ENCODE assay signal across 10 mouse cellular contexts in genomic region chr9:116553181-116553580, GRCm38 (mm10).
DNase-seq lines count a peak whose midpoint lies in the region; ATAC-seq and TF ChIP-seq lines count a peak whose summit lies in the region.
"Had no signal": no experiment of that assay in that cellular context is flagged by ENCODE, and none has a peak within 500 bp of the region (broad histone marks: within the 10 kb centered on the region; RNA-seq: fewer than 3 reads in every experiment).

No protein-coding gene starts in this region.

- no peak overlapping the region for H3K27ac ChIP-seq in gastrocnemius, adult 2 months
- H3K27ac ChIP-seq in lung, embryonic 14.5 days (ENCODE audit: low read depth): no peak overlapping the region
- H3K27ac ChIP-seq: midbrain, embryonic 13.5 days had no signal

- no peaks in the 10 kb centered on the region for H3K9me3 ChIP-seq in lung, embryonic 14.5 days (ENCODE audit: low read depth, low read length)
- H3K9me3 ChIP-seq: midbrain, embryonic 13.5 days had no signal

- no peak for DNase-seq in gastrocnemius, adult 2 months
- DNase-seq in gastrocnemius, postnatal 10 days: no peak
- DNase-seq in lung, embryonic 14.5 days: peak; percentile 46
- DNase-seq in lung, adult 18-20 months: no peak
- DNase-seq in c-Kit-positive CD71-positive TER-119-positive erythroid progenitor cells, embryonic 14.5 days (ENCODE audit: low spot score): peak; percentile 5
- peak; percentile 54 for DNase-seq in splenic B cell, adult 2 months (ENCODE audit: low read depth, low spot score)
- no peak for DNase-seq in left cerebral cortex, postnatal 10 days (ENCODE audit: extremely low spot score in 1 of 2, low spot score in 2 of 2)

- TF ChIP-seq CTCF in gastrocnemius, adult 2 months (IDR thresholded peaks at IDR 0.05): peak; percentile 73
- peak; percentile 63 for TF ChIP-seq CTCF in lung, embryonic 14.5 days (IDR thresholded peaks at IDR 0.05; ENCODE audit: low read depth)

- no peaks in the 10 kb centered on the region for H3K4me1 ChIP-seq in lung, embryonic 14.5 days (ENCODE audit: insufficient read depth)

- ATAC-seq in lung, embryonic 14.5 days (ENCODE audit: insufficient read depth): no peak
- no peak for ATAC-seq in activated CD4-positive, CD25-positive, alpha-beta regulatory T cell, adult 4 months
- ATAC-seq: midbrain, embryonic 13.5 days had no signal

- H3K4me3 ChIP-seq in gastrocnemius, adult 2 months: no peak overlapping the region
- no peak overlapping the region for H3K4me3 ChIP-seq in lung, embryonic 14.5 days (ENCODE audit: low read depth, low read length)
- H3K4me3 ChIP-seq: erythroblast, embryonic 14.5 days; midbrain, embryonic 13.5 days had no signal

- H3K27me3 ChIP-seq in lung, embryonic 14.5 days (ENCODE audit: insufficient read depth, low read length): no peaks in the 10 kb centered on the region
- no peaks in the 10 kb centered on the region for H3K27me3 ChIP-seq in splenic B cell, adult 2 months (ENCODE audit: control insufficient read depth, insufficient read depth, low read length, poor library complexity, severe bottlenecking)
- H3K27me3 ChIP-seq: midbrain, embryonic 13.5 days had no signal

- H3K9ac ChIP-seq in lung, embryonic 14.5 days: no peak overlapping the region
- H3K9ac ChIP-seq: midbrain, embryonic 13.5 days had no signal

- H3K36me3 ChIP-seq in lung, embryonic 14.5 days (ENCODE audit: insufficient read depth): no peaks in the 10 kb centered on the region
- no peaks in the 10 kb centered on the region for H3K36me3 ChIP-seq in splenic B cell, adult 2 months (ENCODE audit: control insufficient read depth, insufficient read depth, low read length, poor library complexity, severe bottlenecking)
- H3K36me3 ChIP-seq: midbrain, embryonic 13.5 days had no signal

- intact Hi-C loops in gastrocnemius, adult 2 months (cut with DNase I): loop anchor here (2.0 kb wide), 1 partner anchor 126 kb away; no protein-coding TSS in a partner anchor
- intact Hi-C loops in left cerebral cortex, postnatal 10 days (cut with DNase I): loop anchor here (5.0 kb wide), 1 partner anchor 126 kb away; no protein-coding TSS in a partner anchor

- WGBS in lung, embryonic 14.5 days: 87% methylated on average over 3 of the region's 3 CpGs

- H3K4me2 ChIP-seq in lung, embryonic 14.5 days: no peak overlapping the region
- H3K4me2 ChIP-seq: midbrain, embryonic 13.5 days had no signal

Comparison
In these comparisons a context has a peak if more than half of its experiments do, and no peak if none do; other contexts are left out.
1. DNase-seq: peak in lung, embryonic 14.5 days (single experiment), c-Kit-positive CD71-positive TER-119-positive erythroid progenitor cells, embryonic 14.5 days (single experiment) and splenic B cell, adult 2 months (single experiment); none in gastrocnemius, adult 2 months (single experiment), gastrocnemius, postnatal 10 days (single experiment), lung, adult 18-20 months (0 of 2) and left cerebral cortex, postnatal 10 days (0 of 2).